Mouse (Mus musculus): ENCODE measurements at regions not wholly inside any gene's neighbourhood (a gene's known extent, or its start where the extent isn't known, plus 50 kb on each side); places are given as distances from the start of the nearest gene placed in this dataset.

GRCm38 (mm10) chr14:58657263-58657662, 485.4 kb downstream of the 1700129C05Rik start:
- TF ChIP-seq CTCF (IDR thresholded peaks at IDR 0.05; ENCODE audit: control insufficient read depth, insufficient read depth, insufficient read length), result no peak
- TF ChIP-seq CEBPB (IDR thresholded peaks at IDR 0.05; ENCODE audit: low read depth), result no peak
- TF ChIP-seq MAX (IDR thresholded peaks at IDR 0.05), result no peak
- TF ChIP-seq MYOG (IDR thresholded peaks at IDR 0.05; ENCODE audit: control insufficient read depth, extremely low read depth, insufficient read length), result no peak
- no peak for TF ChIP-seq USF1 (IDR thresholded peaks at IDR 0.05; ENCODE audit: low read depth)

Data from C2C12 (cell line).